Mouse (Mus musculus) olfactory bulb, adult 2 months (tissue): ENCODE results near the gene Fkbp14.

ENCODE experiments used
- CTCF ChIP-seq: fragments of 200-500 bp; IDR thresholded peaks from 2 replicates; pipeline ENCODE4 v1.5.1; 2012; ENCODE audit warnings: low read depth, mild to moderate bottlenecking, low read length, moderate library complexity; ENCODE audit not compliant: insufficient read depth
- POLR2A ChIP-seq: fragments of 200-500 bp; IDR thresholded peaks from 2 replicates; pipeline ENCODE4 v1.6.1; 2012; ENCODE audit warnings: mild to moderate bottlenecking, low read depth, low read length, moderate library complexity; ENCODE audit not compliant: insufficient read depth

GRCm38 (mm10) chr6:54563561-54563960, 33.5 kb downstream of the Fkbp14 start:
- TF ChIP-seq POLR2A, result no peak
- TF ChIP-seq CTCF, result no peak
